Mouse (Mus musculus) skeletal muscle tissue, postnatal 0 days (tissue): ENCODE results near the gene Sry. TPM values are rescaled to one million over a fixed set of nuclear protein-coding genes. Genes with fewer than 3 reads are reported as not detected.

Experiments
- polyA plus RNA-seq: library from polyadenylated mRNA; unstranded; fragments of >200 nt; fragmentation: Nextera tagmentation; extraction: Ambion mirVana; gene quantifications from 2 replicates; pipeline ENCODE4 v1.2.1, GENCODE M21; 2015

The Sry gene
- not detected in 2 replicates for polyA plus RNA-seq

GRCm38 (mm10) chrY:2663558-2663957, at the start of gene Sry:
Gene Sry (minus strand): TSS chrY:2663658.

Other genes starting within 250 kb of the Sry start
- not detected in 2 replicates for gene H2al2c, start 64.6 kb downstream of the Sry start, polyA plus RNA-seq
- gene H2al2b, start 57.0 kb upstream of the Sry start, polyA plus RNA-seq, result not detected in 2 replicates
- not detected in 2 replicates for gene Gm4064, start 132.5 kb upstream of the Sry start, polyA plus RNA-seq
- not detected in 2 replicates for gene Rbmy, start 167.0 kb upstream of the Sry start, polyA plus RNA-seq
- gene Gm10256, start 167.0 kb upstream of the Sry start, polyA plus RNA-seq, result not detected in 2 replicates
- not detected in 2 replicates for gene Gm10352, start 237.3 kb upstream of the Sry start, polyA plus RNA-seq